Mouse (Mus musculus) heart, postnatal 0 days (tissue): ENCODE measurements around the gene Gimap8.

Experiments used
- CTCF ChIP-seq: IDR thresholded peaks from 2 replicates; pipeline ENCODE4 v1.5.1; 2016; ENCODE audit warnings: antibody characterized with exemption, control low read depth, low read depth
- EP300 ChIP-seq: IDR thresholded peaks from 2 replicates; pipeline ENCODE4 v1.6.1; 2016; ENCODE audit warnings: antibody characterized with exemption, low read depth

DNA sequence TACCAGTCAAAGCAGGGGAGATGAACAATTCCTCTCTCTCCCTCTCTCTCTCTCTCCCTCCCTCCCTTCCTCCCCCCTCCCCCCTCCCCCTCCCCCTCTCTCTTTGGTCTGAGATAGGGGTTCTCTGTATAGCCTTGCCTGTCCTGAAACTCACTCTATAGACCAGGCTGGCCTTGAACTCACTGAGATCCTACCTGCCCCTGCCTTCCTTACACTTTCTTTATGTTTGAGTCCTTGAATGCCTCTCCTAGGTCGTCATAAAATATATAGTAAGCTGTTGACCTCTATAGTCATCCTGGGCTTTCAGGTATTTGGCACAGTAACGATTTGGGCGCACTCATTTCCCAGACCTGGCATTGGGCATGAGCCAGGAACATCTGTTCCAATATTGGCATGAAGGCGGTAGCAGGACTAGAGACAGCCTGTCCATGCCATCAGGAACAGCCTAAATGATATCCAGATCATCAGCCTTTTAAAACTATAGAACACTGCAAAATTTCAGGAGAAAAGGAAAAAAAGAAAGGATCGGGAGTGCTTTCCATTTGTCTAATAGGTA, 29.9 kb downstream of the Gimap8 start:
- TF ChIP-seq CTCF (no peak), EP300 (no peak)
